Mouse (Mus musculus) liver, embryonic 14.5 days (tissue): Measurements from ENCODE around the gene St3gal6.

ENCODE experiments used
- CTCF ChIP-seq: IDR thresholded peaks from 2 replicates; pipeline ENCODE4 v1.5.1; 2016; ENCODE audit warnings: antibody characterized with exemption, low read depth, control low read depth
- EP300 ChIP-seq: IDR thresholded peaks from 2 replicates; pipeline ENCODE4 v1.6.1; 2016; ENCODE audit warnings: antibody characterized with exemption, low read depth

- TF ChIP-seq CTCF (no peak), EP300 (no peak)
Measured at GRCm38 (mm10) chr16:58499650-58500049, 24.4 kb downstream of the St3gal6 start.
